Mouse (Mus musculus) kidney, postnatal 25 days (tissue): ENCODE results near the gene Vmn2r65.

ENCODE experiments used
- DNase-seq, 2 experiments: peaks; one replicate each; pipeline ENCODE4 v3.0.0; 2021; ENCODE audit warnings: mixed read lengths in 2 of 2

The Vmn2r65 gene

DNA sequence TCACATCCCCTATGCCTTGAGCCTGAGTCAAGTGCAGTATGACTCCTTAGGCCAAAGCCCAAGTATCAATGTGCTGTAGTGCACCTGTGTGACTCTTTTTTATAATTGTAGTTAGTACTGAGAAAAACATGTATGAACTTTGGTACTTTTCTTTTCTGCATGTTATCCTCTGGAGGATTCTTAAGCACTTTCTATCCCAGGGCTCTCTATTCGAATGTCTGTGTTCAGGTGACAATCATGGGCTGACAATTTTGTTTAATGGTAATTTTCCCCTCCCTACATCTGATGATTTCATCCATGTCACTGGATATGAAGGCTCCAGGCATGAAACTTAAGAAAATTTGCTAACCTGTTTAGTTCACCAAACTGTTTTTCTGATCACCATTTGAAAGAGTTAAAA, at the start of gene Vmn2r65:
Gene Vmn2r65, minus strand, starts transcription at position 101 of the 400 bp plus-strand sequence.
- no peak for DNase-seq

DNA sequence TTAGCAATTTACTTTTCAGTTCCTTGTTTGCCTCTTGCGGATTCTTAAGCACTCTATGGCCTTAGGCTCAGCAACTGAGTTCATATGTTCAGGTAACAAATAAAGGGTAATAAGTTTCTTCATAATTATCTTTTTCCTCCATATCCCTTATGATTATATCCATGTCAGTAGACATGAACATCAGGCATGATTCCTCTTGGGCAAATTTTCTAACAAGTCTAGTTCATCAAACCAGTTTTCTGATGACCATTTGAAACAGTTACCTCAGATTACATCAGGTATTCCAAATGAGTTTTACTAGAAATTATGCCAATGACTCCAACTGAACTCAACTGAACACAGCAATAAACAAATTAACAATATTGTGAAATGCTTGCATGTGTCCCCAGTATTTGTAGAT, 48.3 kb upstream of the Vmn2r65 start, which contains the start of gene Vmn2r66:
Gene Vmn2r66, minus strand, starts transcription at position 101 of the 400 bp plus-strand sequence.
- no peak for DNase-seq

DNA sequence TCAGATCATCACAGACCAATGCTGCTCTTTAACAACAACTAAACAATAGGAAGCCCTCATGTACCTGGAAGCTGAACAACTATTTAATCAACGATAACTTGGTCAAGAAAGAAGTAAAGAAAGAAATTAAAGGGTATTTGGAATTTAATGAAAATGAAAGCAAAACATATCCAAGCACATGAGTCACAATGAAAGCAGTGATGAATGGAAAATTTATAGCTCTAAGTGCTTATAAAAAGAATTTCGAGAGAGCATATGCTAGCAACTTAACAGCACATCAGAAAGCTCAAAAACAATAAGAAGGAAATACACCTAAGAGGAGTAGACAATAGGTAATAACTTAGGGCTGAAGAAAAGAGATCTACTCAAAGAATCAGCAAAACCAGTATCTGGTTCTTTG, 32.8 kb upstream of the Vmn2r65 start:
- no peak for DNase-seq
